Mouse (Mus musculus): Measurements from ENCODE around the gene Rsl24d1. TPM values are rescaled to one million over a fixed set of nuclear protein-coding genes. Genes with fewer than 3 reads are reported as not detected.
A peak's percentile ranks its signal among the peaks of the same experiment; 100 is the strongest.

Rsl24d1 gene
- polyA plus RNA-seq, 1 experiment: 10.0 TPM

DNA sequence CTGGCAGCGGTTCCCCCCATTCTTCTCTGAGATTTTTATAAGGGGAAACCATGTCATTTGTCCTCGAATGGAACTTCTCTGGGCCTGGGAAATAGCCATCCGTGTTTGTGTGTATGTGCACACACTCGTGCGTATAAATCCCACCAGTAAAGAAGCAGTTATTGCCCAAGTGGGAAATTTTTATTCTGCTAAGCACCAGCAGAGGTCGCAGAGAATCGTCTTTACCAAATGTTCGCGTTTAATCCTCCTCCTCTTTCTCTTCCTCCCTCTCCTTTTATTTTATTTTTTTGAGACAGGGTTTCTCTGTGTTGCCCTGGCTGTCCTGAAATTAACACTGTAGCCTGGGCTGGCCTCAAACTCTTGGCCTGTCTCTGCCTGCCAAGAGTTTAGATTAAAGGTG is 41.1 kb downstream of the Rsl24d1 start:
- TF ChIP-seq POLR2A (IDR thresholded peaks at IDR 0.05; ENCODE audit: low read depth, low read length) (no peak), CTCF (IDR thresholded peaks at IDR 0.05; ENCODE audit: extremely low read depth, insufficient read depth, insufficient read length, insufficient replicate concordance) (no peak)
- Histone ChIP-seq H3K4me1 (ENCODE audit: control insufficient read depth, insufficient read depth, insufficient read length) (no peaks in the 10 kb centered on the region), H3K27me3 (ENCODE audit: control insufficient read depth, insufficient read depth, low read length) (no peaks in the 10 kb centered on the region), H3K4me3 (ENCODE audit: extremely low read depth, insufficient read depth, insufficient read length) (no peak overlapping the region), H3K27ac (ENCODE audit: insufficient read depth, low read length) (no peak overlapping the region), H3K36me3 (ENCODE audit: control insufficient read depth, insufficient read depth, low read length) (no peaks in the 10 kb centered on the region)
- WGBS: 56% methylated on average over 9 of the region's 9 CpGs
- no peak for DNase-seq (ENCODE audit: low read depth in 1 of 2, low spot score in 2 of 2)

DNA sequence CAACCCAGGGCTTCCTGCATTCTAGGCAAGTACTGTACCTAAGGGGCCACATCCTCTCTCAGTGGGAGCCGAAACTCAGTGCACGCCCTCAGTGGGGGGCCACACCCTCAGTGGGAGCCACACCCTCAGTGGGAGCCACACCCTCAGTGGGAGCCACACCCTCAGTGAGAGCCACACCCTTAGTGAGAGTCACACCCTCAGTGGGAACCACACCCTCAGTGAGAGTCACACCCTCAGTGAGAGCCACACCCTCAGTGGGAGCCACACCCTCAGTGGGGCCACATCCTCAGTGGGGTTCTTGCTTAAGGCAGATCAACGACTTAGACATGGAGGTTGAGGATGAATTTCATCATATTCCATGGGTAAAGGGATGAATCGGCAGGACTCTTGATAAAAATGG is 44.7 kb downstream of the Rsl24d1 start:
- no peak overlapping the region for H3K4me3 ChIP-seq (ENCODE audit: extremely low read depth, insufficient read depth, insufficient read length)
- 88% methylated on average over 4 of the region's 4 CpGs for WGBS
- H3K27me3 ChIP-seq (ENCODE audit: control insufficient read depth, insufficient read depth, low read length): no peaks in the 10 kb centered on the region
- TF ChIP-seq POLR2A (IDR thresholded peaks at IDR 0.05; ENCODE audit: low read depth, low read length) (no peak), CTCF (IDR thresholded peaks at IDR 0.05; ENCODE audit: extremely low read depth, insufficient read depth, insufficient read length, insufficient replicate concordance) (no peak)
- DNase-seq (ENCODE audit: low read depth in 1 of 2, low spot score in 2 of 2): no peak
- no peak overlapping the region for H3K27ac ChIP-seq (ENCODE audit: insufficient read depth, low read length)
- no peaks in the 10 kb centered on the region for H3K36me3 ChIP-seq (ENCODE audit: control insufficient read depth, insufficient read depth, low read length)
- H3K4me1 ChIP-seq (ENCODE audit: control insufficient read depth, insufficient read depth, insufficient read length): no peaks in the 10 kb centered on the region

DNA sequence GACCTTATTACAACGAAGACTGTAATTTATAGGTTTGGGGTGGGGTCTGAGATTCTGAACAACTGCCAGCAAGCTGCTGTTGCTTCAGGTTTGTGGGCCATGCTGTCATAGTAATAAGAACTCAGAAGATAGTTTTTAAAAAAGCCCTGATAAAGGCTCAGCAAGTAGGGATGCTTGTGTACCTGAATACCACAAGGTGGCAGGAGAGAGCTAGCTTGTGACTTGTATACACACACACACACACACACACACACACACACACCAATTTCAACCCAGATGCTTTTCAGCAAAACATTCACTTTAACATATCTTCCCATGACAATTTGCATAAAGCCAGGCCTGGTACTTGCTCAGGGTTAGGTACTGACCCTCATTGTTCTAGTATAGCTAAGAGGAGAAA is 46.0 kb downstream of the Rsl24d1 start:
- TF ChIP-seq POLR2A (IDR thresholded peaks at IDR 0.05; ENCODE audit: low read depth, low read length): no peak
- TF ChIP-seq CTCF (IDR thresholded peaks at IDR 0.05; ENCODE audit: extremely low read depth, insufficient read depth, insufficient read length, insufficient replicate concordance): no peak
- H3K27ac ChIP-seq (ENCODE audit: insufficient read depth, low read length): no peak overlapping the region
- 67% methylated on average over 1 of the region's 1 CpGs for WGBS
- H3K27me3 ChIP-seq (ENCODE audit: control insufficient read depth, insufficient read depth, low read length): no peaks in the 10 kb centered on the region
- DNase-seq (ENCODE audit: low read depth in 1 of 2, low spot score in 2 of 2): no peak
- no peaks in the 10 kb centered on the region for H3K36me3 ChIP-seq (ENCODE audit: control insufficient read depth, insufficient read depth, low read length)
- no peaks in the 10 kb centered on the region for H3K4me1 ChIP-seq (ENCODE audit: control insufficient read depth, insufficient read depth, insufficient read length)
- no peak overlapping the region for H3K4me3 ChIP-seq (ENCODE audit: extremely low read depth, insufficient read depth, insufficient read length)

DNA sequence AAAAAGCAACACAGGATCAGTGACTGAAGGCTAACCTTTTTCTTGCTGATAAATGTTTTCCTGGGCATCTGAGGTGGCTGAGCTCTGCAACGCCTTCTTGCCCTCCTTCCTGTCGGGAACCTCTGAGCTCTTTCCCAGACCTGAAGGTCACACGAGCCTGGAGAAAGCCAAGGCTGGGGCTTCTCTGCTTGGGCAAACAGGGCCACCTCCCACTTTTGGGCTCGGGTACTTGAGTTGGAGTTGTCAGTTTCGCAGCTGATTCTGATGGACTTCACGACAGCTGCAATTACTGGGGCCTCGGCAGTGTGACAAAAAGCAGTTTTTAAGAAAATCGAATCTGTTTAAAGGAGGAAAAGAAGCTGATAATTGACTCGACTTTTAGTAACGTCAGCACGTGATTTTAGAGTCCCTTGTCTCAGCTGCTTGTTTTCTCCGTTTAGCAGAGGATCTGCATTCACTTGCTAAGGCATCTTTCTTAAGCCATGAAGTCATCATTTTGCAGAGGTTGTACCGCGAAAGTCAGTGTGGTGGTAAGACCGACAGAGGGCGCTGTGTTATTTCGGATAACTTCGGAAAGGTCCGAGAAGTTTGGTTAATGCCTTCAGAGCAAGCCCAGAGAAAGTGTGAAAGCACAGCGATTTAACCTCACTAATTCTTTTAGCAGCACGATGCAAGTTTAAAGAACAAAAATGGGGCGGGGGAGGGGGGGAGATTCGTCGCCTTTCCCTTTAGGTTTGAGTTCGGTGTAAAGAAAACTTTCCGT is 49.5 kb downstream of the Rsl24d1 start:
- 24% methylated on average over 26 of the region's 26 CpGs for WGBS
- no peaks in the 10 kb centered on the region for H3K4me1 ChIP-seq (ENCODE audit: control insufficient read depth, insufficient read depth, insufficient read length)
- peak in 1 of 2 experiments; percentile 38 for DNase-seq (ENCODE audit: low read depth in 1 of 2, low spot score in 2 of 2)
- H3K4me3 ChIP-seq (ENCODE audit: extremely low read depth, insufficient read depth, insufficient read length): peak overlapping the region; percentile 6; the same call in 1 of the 2 replicates
- no peak overlapping the region for H3K27ac ChIP-seq (ENCODE audit: insufficient read depth, low read length)
- TF ChIP-seq POLR2A (IDR thresholded peaks at IDR 0.05; ENCODE audit: low read depth, low read length): no peak
- TF ChIP-seq CTCF (IDR thresholded peaks at IDR 0.05; ENCODE audit: extremely low read depth, insufficient read depth, insufficient read length, insufficient replicate concordance): peak; percentile 47; the same call in 1 of the 2 replicates
- H3K27me3 ChIP-seq (ENCODE audit: control insufficient read depth, insufficient read depth, low read length): no peaks in the 10 kb centered on the region
- no peaks in the 10 kb centered on the region for H3K36me3 ChIP-seq (ENCODE audit: control insufficient read depth, insufficient read depth, low read length)

DNA sequence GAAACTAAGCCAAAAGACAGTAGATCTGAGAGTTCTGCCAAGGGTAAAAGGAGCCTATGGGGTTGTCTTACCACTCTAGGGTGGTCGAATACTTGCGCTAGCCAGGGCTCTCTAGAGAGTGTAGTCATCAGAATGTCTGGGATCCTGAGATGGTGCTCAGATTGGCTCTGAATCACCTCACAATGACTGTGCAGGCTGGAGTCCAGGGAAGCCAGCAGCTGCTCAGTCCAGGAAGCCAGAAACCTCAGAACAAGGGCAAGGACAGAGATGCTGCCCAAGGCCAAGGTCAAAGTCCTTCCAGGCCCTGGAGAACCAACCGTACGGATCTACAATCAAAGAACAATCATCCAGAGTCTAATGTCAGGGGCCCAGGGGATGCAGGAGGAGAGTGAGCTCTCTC is 52.4 kb downstream of the Rsl24d1 start:
- no peak for DNase-seq (ENCODE audit: low read depth in 1 of 2, low spot score in 2 of 2)
- Histone ChIP-seq H3K36me3 (ENCODE audit: control insufficient read depth, insufficient read depth, low read length) (no peaks in the 10 kb centered on the region), H3K4me1 (ENCODE audit: control insufficient read depth, insufficient read depth, insufficient read length) (no peaks in the 10 kb centered on the region), H3K27me3 (ENCODE audit: control insufficient read depth, insufficient read depth, low read length) (no peaks in the 10 kb centered on the region), H3K4me3 (ENCODE audit: extremely low read depth, insufficient read depth, insufficient read length) (no peak overlapping the region), H3K27ac (ENCODE audit: insufficient read depth, low read length) (no peak overlapping the region)
- 83% methylated on average over 4 of the region's 4 CpGs for WGBS
- no peak for TF ChIP-seq CTCF (IDR thresholded peaks at IDR 0.05; ENCODE audit: extremely low read depth, insufficient read depth, insufficient read length, insufficient replicate concordance)
- TF ChIP-seq POLR2A (IDR thresholded peaks at IDR 0.05; ENCODE audit: low read depth, low read length): no peak

Other genes starting within 250 kb of the Rsl24d1 start
- 0.16 and 0.18 TPM in 2 replicates for gene Pygo1, start 187.8 kb upstream of the Rsl24d1 start, polyA plus RNA-seq (2012; rRNA removed)
- gene Dyx1c1, start 154.6 kb upstream of the Rsl24d1 start, polyA plus RNA-seq (2012; rRNA removed): 0.23 and 0.29 TPM in 2 replicates
- gene Gm44503, start 154.6 kb upstream of the Rsl24d1 start, polyA plus RNA-seq (2012; rRNA removed): not detected in 2 replicates
- 1.8 and 2.3 TPM in 2 replicates for gene Ccpg1os, start 128.0 kb upstream of the Rsl24d1 start, polyA plus RNA-seq (2012; rRNA removed)
- gene Ccpg1, start 128.0 kb upstream of the Rsl24d1 start, polyA plus RNA-seq (2012; rRNA removed): 5.3 and 6.5 TPM in 2 replicates
- 6.8 and 8.3 TPM in 2 replicates for gene Pigb, start 73.0 kb upstream of the Rsl24d1 start, polyA plus RNA-seq (2012; rRNA removed)
- 6.0 and 7.0 TPM in 2 replicates for gene Rab27a, start 68.6 kb upstream of the Rsl24d1 start, polyA plus RNA-seq (2012; rRNA removed)
- gene Khdc3, start 11.6 kb upstream of the Rsl24d1 start, polyA plus RNA-seq (2012; rRNA removed): 0.30 and 0.40 TPM in 2 replicates
- gene Gm20509, start 11.0 kb upstream of the Rsl24d1 start, polyA plus RNA-seq (2012; rRNA removed): not detected in 2 replicates